Mouse (Mus musculus): ENCODE measurements around the gene Adh7.

Gene Adh7

DNA sequence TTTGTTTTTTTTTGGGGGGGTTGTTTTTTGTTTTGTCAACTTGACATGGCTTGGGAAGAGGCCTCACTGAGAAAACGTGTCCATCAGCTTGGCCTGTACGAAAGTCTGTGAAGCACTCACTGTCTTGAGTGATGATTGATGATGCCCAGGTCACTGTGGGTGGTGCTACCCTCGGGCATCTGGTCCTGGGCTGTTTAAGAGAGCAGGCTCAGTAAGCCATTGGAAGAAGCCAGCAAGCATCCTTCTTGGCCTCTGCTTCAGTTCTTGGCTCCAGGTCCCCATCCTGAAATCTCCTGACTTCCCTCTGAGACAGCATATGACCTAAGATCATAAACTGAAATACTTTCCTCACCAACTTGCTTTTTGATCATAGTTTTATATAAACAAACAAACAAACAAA lies 37.8 kb downstream of the Adh7 start:
- DNase-seq, result no peak

DNA sequence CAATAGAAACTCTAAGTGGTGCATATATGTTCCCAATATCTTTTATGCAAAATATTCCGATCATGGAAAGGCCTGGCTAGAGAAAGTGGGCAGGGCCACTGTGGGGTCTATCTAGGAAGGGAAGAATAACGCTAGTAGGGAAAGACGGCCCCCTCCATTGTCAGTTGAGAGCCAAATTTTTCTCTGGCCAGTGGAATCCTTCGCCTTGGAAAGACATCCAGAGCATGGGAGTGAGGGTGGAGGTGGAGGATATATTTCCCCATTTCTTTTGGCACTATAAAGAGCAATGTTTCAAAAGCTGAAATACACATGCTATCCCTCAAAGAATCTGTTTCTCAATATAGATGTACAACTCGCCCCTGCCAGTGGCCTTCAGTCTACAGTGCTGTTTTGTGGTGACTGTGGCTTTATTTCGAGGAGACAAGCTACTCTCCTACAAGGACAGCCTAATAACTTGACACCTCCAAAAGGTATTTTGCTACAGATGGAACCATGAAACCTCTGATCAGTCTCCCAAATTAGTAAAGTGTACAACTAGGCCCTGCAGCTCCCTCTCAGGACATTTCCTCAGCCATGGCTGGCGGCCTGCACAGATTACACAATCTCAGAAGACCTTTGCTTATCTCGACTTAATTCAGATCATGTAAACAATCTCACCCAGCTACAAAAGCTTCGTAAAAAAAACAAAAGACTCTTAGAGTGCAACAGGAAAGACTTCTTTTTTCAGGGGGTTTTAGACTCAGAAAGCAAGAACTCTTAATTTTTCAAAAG lies 38.4 kb downstream of the Adh7 start:
- no peak for DNase-seq

DNA sequence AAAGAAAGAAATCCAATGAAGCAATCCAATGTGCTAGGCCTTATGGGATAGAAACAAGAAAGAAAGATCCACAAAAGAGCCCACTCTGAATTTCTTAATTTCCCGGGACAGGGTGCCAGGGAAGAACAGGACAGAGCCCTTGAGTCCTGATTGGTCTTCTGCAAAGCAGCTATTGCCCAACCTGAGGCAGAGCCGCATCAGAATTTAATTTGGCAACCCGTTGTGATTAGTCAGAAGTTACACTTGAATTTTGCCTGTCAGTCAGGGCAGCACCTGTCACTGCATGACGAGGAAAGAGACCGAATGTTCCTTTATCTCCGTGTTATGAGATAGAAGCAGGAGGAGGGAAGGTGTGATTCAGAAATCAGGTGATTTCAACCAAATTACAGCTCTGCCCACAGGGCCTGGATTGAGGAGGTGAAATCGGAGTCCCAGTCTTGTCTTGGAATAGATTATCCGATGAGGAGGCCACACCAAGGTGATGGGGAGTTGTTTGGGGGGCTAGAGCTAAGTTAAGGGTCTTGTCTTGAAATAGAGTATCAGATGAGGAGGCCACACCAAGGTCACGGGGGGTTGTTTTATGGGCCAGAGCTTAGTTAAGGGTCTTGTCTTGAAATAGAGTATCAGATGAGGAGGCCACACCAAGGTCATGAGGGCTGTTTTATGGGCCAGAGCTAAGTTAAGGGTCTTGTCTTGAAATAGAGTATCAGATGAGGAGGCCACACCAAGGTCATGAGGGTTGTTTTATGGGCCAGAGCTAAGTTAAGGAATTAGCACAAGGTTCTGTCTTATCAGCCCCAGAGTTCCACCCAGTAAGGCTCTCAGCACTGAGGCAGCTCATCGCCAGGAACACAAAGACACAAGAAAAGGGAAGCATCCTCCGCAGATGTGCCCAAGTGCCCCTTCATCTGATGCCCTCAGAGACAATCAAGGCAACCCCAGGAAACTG lies 43.4 kb downstream of the Adh7 start, which contains the start of gene Adh1:
Gene Adh1, plus strand, starts transcription at position 271 of the 949 bp plus-strand sequence.
- no peak for DNase-seq

DNA sequence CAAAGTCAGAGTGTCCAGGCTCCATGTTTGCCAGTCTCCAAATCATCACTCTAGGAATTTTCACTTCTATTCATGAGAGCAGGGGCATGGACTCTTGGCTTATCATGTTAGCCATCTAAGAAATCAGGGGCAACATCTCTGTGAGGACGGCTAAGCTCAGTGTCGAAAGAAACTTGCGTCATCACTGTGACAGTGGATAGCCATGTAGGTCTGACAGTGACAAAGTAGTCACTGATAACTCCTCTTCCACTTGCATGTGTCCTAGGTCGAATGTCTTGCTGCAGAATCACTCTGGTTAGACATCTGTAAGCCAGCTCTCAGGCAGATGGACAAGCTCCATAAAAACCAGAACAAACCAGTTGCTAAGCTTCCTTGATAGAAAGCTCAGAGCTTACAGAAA lies 45.0 kb downstream of the Adh7 start:
- DNase-seq, result no peak

DNA sequence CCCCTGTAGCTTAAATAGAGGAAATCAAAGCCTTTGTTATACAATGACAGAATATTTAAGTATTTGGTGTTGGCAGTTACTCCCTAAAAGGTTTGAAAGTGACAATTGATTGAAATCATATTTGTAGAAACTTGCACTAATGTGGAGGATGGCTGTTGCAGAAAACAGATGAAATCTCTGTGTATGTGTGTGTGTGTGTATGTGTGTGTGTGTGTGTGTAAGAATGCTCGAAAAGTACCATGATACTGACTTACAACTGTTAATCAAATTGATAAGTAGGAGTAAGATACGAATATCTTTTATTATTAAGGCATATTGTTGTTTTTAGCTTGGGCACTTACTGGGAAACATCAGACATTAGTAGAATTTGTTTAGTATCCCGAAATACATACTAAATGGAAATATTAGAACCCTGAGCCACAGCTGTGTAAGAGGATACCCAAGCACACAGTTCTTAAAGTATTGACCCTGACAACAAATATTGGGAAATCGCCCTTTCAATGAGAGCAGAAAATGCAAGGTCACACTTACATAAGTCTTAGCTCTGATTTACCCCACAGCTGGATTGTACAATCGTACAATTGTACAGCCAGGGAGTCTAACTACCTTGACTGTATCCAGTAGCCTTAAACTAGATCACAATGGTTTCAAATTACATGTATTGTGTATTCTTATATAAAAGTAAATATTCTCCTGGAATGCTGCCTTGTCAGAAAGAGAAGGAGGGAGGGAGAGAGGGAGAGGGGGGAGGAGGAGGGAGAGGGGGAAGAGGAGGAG lies 45.8 kb downstream of the Adh7 start:
- DNase-seq, result no peak

DNA sequence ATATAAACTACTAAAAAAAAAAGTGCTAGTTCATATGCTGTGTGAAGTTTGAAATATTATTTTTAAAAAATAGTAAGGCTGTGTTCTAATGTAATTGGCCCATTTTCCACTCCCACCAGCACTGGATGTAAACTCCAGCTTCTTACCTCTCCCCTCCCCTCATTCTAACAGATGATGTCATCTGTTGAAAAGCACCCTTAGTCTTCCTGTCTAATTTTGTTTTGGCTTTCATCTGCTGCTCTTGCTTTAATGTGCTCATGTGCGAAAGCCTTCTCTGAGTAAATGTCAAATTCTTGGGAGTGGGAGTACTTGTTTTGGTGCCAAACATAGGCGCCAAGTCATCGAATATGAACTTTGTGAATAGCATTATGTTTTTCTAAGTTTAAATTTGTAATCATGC lies 47.1 kb downstream of the Adh7 start:
- DNase-seq, result no peak

DNA sequence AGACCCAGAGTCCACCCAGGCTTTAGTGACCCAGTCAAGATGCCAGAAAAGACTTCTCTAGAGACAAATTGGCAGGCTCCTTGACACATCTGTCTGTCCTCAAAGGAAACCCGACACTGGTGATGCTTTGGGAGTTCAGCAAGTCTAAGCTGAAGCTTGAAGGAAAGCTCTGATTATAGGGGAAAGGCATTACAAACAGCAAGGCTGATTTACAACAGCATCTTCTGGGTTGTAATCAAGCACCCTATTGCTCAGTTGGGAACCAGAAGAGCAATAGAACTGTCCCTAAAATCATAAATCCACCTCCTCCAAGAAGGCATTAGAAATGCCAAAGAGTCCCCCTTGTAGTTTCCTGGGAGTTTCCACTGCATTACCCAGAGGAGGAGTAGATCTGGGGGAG lies 52.9 kb downstream of the Adh7 start:
- DNase-seq, result no peak

DNA sequence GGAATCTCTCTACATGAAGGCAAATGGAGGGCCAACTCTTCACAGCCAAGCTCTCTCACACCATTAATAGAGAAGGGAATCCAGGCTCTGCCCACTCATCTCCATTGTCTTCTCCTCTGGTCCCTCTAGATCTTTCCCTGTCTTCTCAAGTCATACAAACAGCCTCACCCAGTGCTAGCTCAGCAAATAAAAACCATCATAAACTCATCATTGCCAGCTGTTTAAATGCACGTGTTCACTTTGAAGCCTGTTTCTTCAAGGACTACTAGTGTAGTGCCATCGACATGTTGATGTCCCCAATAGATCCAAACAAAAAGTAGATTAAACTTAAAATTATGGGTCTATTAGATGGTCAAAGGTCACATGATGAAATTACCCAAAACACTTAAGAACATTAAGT lies 53.7 kb downstream of the Adh7 start:
- no peak for DNase-seq

DNA sequence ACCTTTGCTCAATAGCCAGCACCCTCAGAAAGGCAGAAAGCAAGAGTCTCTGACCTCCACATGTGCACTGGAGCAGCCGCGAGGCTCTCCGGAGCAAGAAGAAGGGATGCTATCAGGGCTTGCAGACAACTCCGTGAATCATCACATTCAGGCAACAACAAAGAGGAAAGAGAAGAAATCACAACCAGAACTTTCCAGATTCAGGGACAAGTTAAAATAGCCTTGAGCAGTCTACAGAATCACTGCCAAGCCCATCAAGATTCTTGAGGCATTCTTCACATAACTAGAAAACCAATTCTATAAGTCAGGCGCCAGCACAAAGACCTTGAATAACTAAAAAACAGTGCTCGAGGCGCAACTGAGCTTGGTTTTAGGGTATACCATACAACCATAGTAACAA lies 55.5 kb downstream of the Adh7 start:
- DNase-seq, result no peak

DNA sequence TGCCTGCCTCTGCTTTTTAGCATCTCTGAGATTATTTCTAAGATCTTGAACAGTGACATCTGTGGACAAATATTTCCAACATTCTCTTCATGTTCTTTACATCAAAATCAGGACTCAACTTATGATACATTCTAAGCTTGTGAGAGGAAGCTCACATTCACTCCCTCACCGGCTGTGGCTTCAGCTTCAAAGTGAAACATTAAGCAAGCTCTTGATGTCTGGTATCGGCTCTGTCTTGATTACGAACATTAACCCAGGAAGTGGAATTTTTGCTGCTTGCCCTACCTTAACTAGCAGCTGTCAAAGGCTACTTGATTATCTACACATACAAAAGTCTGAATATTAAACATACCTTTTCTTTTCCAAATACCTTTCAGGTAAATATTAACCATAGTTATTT lies 57.5 kb downstream of the Adh7 start:
- no peak for DNase-seq

DNA sequence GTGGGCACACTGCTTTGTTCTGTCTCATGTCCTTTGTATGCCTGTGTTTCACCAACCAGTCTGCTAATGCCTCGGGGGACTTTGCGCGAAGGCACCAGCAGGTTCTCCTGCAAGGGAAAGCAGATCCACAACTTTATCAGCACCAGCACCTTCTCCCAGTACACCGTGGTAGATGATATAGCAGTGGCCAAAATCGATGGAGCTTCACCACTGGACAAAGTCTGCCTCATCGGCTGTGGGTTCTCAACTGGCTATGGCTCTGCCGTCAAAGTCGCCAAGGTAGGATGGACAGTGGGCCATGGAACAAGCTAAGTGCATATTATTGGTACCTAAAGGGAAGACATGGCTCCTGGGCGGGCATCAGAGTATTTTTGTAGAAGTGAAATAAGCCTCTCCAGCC lies 65.0 kb downstream of the Adh7 start:
- no peak for DNase-seq
